Mouse (Mus musculus) stomach, embryonic 16.5 days (tissue): ENCODE measurements around the gene Ssr4. TPM values are rescaled to one million over a fixed set of nuclear protein-coding genes. Genes with fewer than 3 reads are reported as not detected.
"Not testable (repeated sequence)": the region's sequence is repeated elsewhere in the genome, so short reads cannot be mapped to it uniquely, and the experiment has no call there.

Experiments used
- ATAC-seq: fragments of 200-750 bp; cut with Nextera tagmentation; 2 replicates; pipeline ENCODE4 v1.8.0; 2017; ENCODE audit warnings: moderate number of reproducible peaks, moderate TSS enrichment; ENCODE audit not compliant: insufficient read depth, low FRiP score
- H3K27ac ChIP-seq: fragments of 300-500 bp; sonication (generic); 2 replicates; pipeline ENCODE4 v1.5.1; 2014; ENCODE audit warnings: low read length
- H3K27me3 ChIP-seq: fragments of 300-500 bp; sonication (generic); 2 replicates; pipeline ENCODE4 v1.6.1; 2014; ENCODE audit warnings: low read length, control low read depth, mixed read lengths; ENCODE audit not compliant: control insufficient read depth, insufficient read depth
- H3K36me3 ChIP-seq: fragments of 300-500 bp; sonication (generic); 2 replicates; pipeline ENCODE4 v1.6.1; 2014; ENCODE audit warnings: low read length; ENCODE audit not compliant: control insufficient read depth, insufficient read depth
- H3K4me1 ChIP-seq: fragments of 300-500 bp; sonication (generic); 2 replicates; pipeline ENCODE4 v1.6.1; 2014; ENCODE audit warnings: low read length, control low read depth, mixed read lengths; ENCODE audit not compliant: control insufficient read depth, insufficient read depth
- H3K4me2 ChIP-seq: fragments of 300-500 bp; sonication (generic); 2 replicates; pipeline ENCODE4 v1.6.1; 2014; ENCODE audit warnings: low read depth, low read length, mixed read lengths
- H3K4me3 ChIP-seq: fragments of 300-500 bp; sonication (generic); replicated peaks from 2 replicates; pipeline ENCODE4 v1.5.1; 2014; ENCODE audit warnings: mild to moderate bottlenecking, low read length
- H3K9ac ChIP-seq: fragments of 300-500 bp; sonication (generic); 2 replicates; pipeline ENCODE4 v1.6.1; 2014; ENCODE audit warnings: low read length
- H3K9me3 ChIP-seq: fragments of 300-500 bp; sonication (generic); replicated peaks from 2 replicates; pipeline ENCODE4 v1.6.1; 2016; ENCODE audit warnings: low read length, control low read depth; ENCODE audit not compliant: control insufficient read depth
- WGBS: fragments of 180-500 bp; shearing (Covaris S2); extraction: QIAGEN DNeasy Blood & Tissue Kit; methylation state at CpG from one replicate; pipeline ENCODE4 v1.1.7; 2014; 5-methylcytosine and 5-hydroxymethylcytosine counted together
- polyA plus RNA-seq: library from polyadenylated mRNA; unstranded; fragments of >200 nt; fragmentation: Nextera tagmentation; extraction: Ambion mirVana; gene quantifications from 2 replicates; pipeline ENCODE4 v1.2.1, GENCODE M21; 2015

The Ssr4 gene
- polyA plus RNA-seq: 248 and 275 TPM in 2 replicates

DNA sequence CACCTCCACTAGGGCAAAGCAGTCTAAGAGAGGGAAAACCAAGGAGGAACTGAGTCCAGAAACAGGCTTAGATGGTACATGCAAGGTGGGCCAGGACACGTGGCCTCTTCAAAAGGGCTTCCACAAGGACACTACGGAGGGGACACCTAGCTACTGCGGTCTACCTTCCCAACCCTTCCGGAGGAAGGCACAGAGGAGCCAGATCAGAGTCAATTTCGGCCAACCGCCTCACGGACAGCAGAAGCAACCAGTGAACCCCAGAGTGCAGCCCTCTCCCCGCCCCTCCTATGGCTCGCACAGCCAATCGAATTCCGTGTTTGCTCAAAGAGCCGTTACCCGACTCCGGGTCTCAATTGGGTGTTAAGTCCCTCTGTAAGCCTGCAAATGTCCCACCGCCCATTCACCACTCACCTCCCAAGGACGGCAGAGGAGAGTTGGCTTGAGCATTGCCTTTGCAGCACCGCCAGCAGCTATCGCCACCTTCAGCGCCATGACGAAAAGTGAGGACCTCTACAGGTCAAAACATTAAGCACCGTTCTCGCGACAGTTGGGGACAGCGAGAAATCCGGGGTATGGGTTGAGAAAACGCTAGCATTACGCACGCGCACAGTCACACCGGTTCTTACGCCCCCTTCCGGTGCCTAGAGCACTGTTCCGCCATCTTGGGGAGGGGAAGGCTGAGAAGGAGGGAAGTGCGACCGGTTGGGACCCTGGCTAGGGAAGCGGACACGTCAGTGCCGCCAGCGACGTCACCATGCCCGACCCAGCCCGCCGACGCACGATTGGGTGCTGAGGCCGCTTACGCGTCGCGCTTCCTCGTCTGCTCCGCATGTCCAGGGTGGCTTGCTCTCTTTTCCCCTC, at the start of gene Ssr4, which contains the start of gene Idh3g:
Ssr4 (plus strand) TSS at position 665 of the 861 bp plus-strand sequence.
Idh3g (minus strand) TSS at position 534 of the 861 bp plus-strand sequence.
- Histone ChIP-seq H3K9me3 (no peaks in the 10 kb centered on the region), H3K27ac (peak within 1 kb of the TSS; percentile 92), H3K4me3 (peak within 1 kb of the TSS; percentile 67), H3K4me1 (peaks cover 12% of the 10 kb centered on the region), H3K9ac (peak within 1 kb of the TSS; percentile 83), H3K27me3 (no peaks in the 10 kb centered on the region), H3K36me3 (no peaks in the 10 kb centered on the region), H3K4me2 (peak within 1 kb of the TSS; percentile 61)
- whole genome bisulfite sequencing: 14% methylated on average over 52 of the region's 52 CpGs
- ATAC-seq: peak; percentile 97

GRCm38 (mm10) chrX:73738155-73738554, 48.7 kb upstream of the Ssr4 start:
- no peak overlapping the region for H3K4me2 ChIP-seq
- no peaks in the 10 kb centered on the region for H3K36me3 ChIP-seq
- H3K27me3 ChIP-seq: no peaks in the 10 kb centered on the region
- H3K9me3 ChIP-seq: no peaks in the 10 kb centered on the region
- H3K4me3 ChIP-seq: no peak overlapping the region
- no peak for ATAC-seq
- 67% methylated on average over 1 of the region's 1 CpGs for WGBS
- H3K27ac ChIP-seq: no peak overlapping the region
- H3K9ac ChIP-seq: no peak overlapping the region
- H3K4me1 ChIP-seq: no peaks in the 10 kb centered on the region

GRCm38 (mm10) chrX:73739151-73739550, 47.7 kb upstream of the Ssr4 start:
- Histone ChIP-seq H3K4me1 (no peaks in the 10 kb centered on the region), H3K4me2 (no peak overlapping the region), H3K27ac (no peak overlapping the region), H3K9me3 (no peaks in the 10 kb centered on the region), H3K9ac (no peak overlapping the region), H3K27me3 (no peaks in the 10 kb centered on the region), H3K36me3 (no peaks in the 10 kb centered on the region), H3K4me3 (no peak overlapping the region)
- ATAC-seq: no peak
- WGBS: 63% methylated on average over 5 of the region's 5 CpGs

- ATAC-seq, H3K9me3 ChIP-seq: not testable (repeated sequence)
These were observed 47.0 kb upstream of the Ssr4 start for GRCm38 (mm10) chrX:73739841-73740240.

DNA sequence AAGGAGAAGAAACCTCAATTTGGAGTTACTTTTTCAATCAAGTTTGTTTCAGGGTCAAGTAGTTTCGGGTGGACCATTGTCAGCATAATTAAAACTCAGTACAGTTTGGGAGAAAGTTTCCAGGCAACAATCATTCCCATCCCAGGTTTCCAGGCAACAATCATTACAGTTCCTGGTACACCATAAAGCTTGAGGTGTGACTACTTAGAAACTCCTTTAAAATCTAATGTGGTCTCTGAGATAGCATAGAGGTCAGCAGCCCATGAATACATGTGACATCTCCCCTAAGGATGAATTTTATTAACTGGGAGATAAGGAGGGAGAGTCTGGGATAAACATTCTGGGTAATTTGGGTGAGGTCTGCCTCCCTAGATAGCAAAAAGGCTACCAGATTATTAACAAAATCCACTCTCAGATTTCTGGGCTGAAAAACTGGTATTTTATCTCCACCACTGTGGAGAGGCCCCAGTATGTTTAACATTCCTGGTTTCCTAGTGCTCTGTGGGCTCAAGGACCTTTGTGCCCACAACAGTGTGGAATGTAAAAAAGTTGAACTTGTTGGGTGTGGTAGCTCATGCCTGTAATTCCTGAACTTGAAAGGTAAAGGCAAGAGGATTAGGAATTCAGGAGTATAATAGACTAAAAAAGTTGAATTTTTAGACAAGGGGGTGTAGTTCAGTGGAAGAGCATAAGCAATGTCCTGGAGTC, 41.9 kb upstream of the Ssr4 start:
- Histone ChIP-seq H3K4me1 (no peaks in the 10 kb centered on the region), H3K4me3 (no peak overlapping the region), H3K4me2 (no peak overlapping the region), H3K9me3 (no peaks in the 10 kb centered on the region), H3K27ac (no peak overlapping the region), H3K27me3 (no peaks in the 10 kb centered on the region), H3K9ac (no peak overlapping the region), H3K36me3 (no peaks in the 10 kb centered on the region)
- WGBS: 58% methylated on average over 1 of the region's 1 CpGs
- ATAC-seq: no peak

More at GRCm38 (mm10) chrX:73739841-73740240, 47.0 kb upstream of the Ssr4 start:
- H3K36me3 ChIP-seq, H3K4me1 ChIP-seq, H3K27ac ChIP-seq, H3K4me3 ChIP-seq, H3K4me2 ChIP-seq, H3K27me3 ChIP-seq, H3K9ac ChIP-seq: not testable (repeated sequence)
- WGBS: 89% methylated on average over 7 of the region's 7 CpGs

- no peak overlapping the region for H3K4me2 ChIP-seq
- H3K27ac ChIP-seq: no peak overlapping the region
- no peaks in the 10 kb centered on the region for H3K4me1 ChIP-seq
- no peaks in the 10 kb centered on the region for H3K27me3 ChIP-seq
- no peaks in the 10 kb centered on the region for H3K36me3 ChIP-seq
- no peak overlapping the region for H3K9ac ChIP-seq
- ATAC-seq: no peak
- no peaks in the 10 kb centered on the region for H3K9me3 ChIP-seq
- WGBS: 95% methylated on average over 1 of the region's 1 CpGs
- H3K4me3 ChIP-seq: no peak overlapping the region
These were observed 37.9 kb upstream of the Ssr4 start for GRCm38 (mm10) chrX:73748977-73749376.

- no peaks in the 10 kb centered on the region for H3K4me1 ChIP-seq
- H3K9ac ChIP-seq: no peak within 1 kb of the TSS
- ATAC-seq: no peak
- H3K36me3 ChIP-seq: no peaks in the 10 kb centered on the region
- WGBS: 76% methylated on average over 5 of the region's 5 CpGs
- H3K27me3 ChIP-seq: no peaks in the 10 kb centered on the region
- no peak within 1 kb of the TSS for H3K27ac ChIP-seq
- H3K9me3 ChIP-seq: no peaks in the 10 kb centered on the region
- H3K4me2 ChIP-seq: no peak within 1 kb of the TSS
- H3K4me3 ChIP-seq: no peak within 1 kb of the TSS
These were observed 30.3 kb upstream of the Ssr4 start, which contains the start of gene Plxnb3 for GRCm38 (mm10) chrX:73756334-73757140. Plxnb3 (plus strand) TSS chrX:73757090.

GRCm38 (mm10) chrX:73758611-73759290, 28.1 kb upstream of the Ssr4 start:
- WGBS: 82% methylated on average over 13 of the region's 13 CpGs
- no peak overlapping the region for H3K9ac ChIP-seq
- no peak for ATAC-seq

More at GRCm38 (mm10) chrX:73758611-73759290, 28.1 kb upstream of the Ssr4 start:
- no peak overlapping the region for H3K27ac ChIP-seq
- no peaks in the 10 kb centered on the region for H3K9me3 ChIP-seq
- H3K27me3 ChIP-seq: no peaks in the 10 kb centered on the region
- H3K4me1 ChIP-seq: no peaks in the 10 kb centered on the region
- no peaks in the 10 kb centered on the region for H3K36me3 ChIP-seq
- H3K4me3 ChIP-seq: no peak overlapping the region
- H3K4me2 ChIP-seq: no peak overlapping the region
